Mouse (Mus musculus) liver, embryonic 14.5 days (tissue): ENCODE results near the gene Cyb561a3. TPM values are rescaled to one million over a fixed set of nuclear protein-coding genes. Genes with fewer than 3 reads are reported as not detected.

Source experiments
- ATAC-seq: fragments of 200-750 bp; cut with Nextera tagmentation; 2 replicates; pipeline ENCODE4 v1.8.0; 2017; ENCODE audit warnings: moderate number of reproducible peaks, mild to moderate bottlenecking, moderate library complexity; ENCODE audit not compliant: insufficient read depth
- DNase-seq, 3 experiments: peaks; one replicate each; pipeline ENCODE4 v3.0.0-alpha.2; 2012 to 2013; ENCODE audit warnings: low read depth in 3 of 3, low spot score in 3 of 3
- H3K27ac ChIP-seq: fragments of 300-500 bp; sonication (generic); 2 replicates; pipeline ENCODE4 v1.5.1; 2014; ENCODE audit warnings: moderate library complexity, mild to moderate bottlenecking, control low read depth, inconsistent platforms
- H3K27me3 ChIP-seq: fragments of 300-500 bp; sonication (generic); 2 replicates; pipeline ENCODE4 v1.6.1; 2014; ENCODE audit warnings: mild to moderate bottlenecking, low read length, moderate library complexity; ENCODE audit not compliant: control insufficient read depth, insufficient read depth
- H3K36me3 ChIP-seq: fragments of 300-500 bp; sonication (generic); replicated peaks from 2 replicates; pipeline ENCODE4 v1.6.1; 2014; ENCODE audit warnings: low read depth; ENCODE audit not compliant: control insufficient read depth, insufficient read depth
- H3K4me1 ChIP-seq, 2 experiments: fragments of 200-500 bp in 1 of 2; fragments of 300-500 bp in 1 of 2; sonication (generic) in 1 of 2; replicated peaks; 2 replicates each; pipeline ENCODE4 v1.6.1; 2012 to 2014; ENCODE audit warnings: antibody characterized with exemption in 1 of 2, inconsistent platforms in 1 of 2, low read length in 1 of 2; ENCODE audit not compliant: control insufficient read depth in 2 of 2, insufficient read depth in 2 of 2
- H3K4me2 ChIP-seq: fragments of 300-500 bp; sonication (generic); 2 replicates; pipeline ENCODE4 v1.6.1; 2014; ENCODE audit warnings: low read depth, mild to moderate bottlenecking, control low read depth, moderate library complexity
- H3K4me3 ChIP-seq, 2 experiments: fragments of 200-500 bp in 1 of 2; fragments of 300-500 bp in 1 of 2; sonication (generic) in 1 of 2; 2 replicates each; pipeline ENCODE4 v1.5.1; 2012 to 2014; ENCODE audit warnings: low read depth in 2 of 2, low read length in 2 of 2, mild to moderate bottlenecking in 2 of 2, control low read depth in 1 of 2, inconsistent platforms in 1 of 2, moderate library complexity in 1 of 2; ENCODE audit not compliant: insufficient read depth in 1 of 2
- H3K9ac ChIP-seq: fragments of 300-500 bp; sonication (generic); replicated peaks from 2 replicates; pipeline ENCODE4 v1.6.1; 2014; ENCODE audit warnings: mild to moderate bottlenecking, control low read depth, moderate library complexity
- H3K9me3 ChIP-seq: fragments of 300-500 bp; sonication (generic); 2 replicates; pipeline ENCODE4 v1.6.1; 2016; ENCODE audit warnings: low read length, mixed read lengths; ENCODE audit not compliant: control insufficient read depth
- CTCF ChIP-seq: IDR thresholded peaks from 2 replicates; pipeline ENCODE4 v1.5.1; 2016; ENCODE audit warnings: antibody characterized with exemption, low read depth, control low read depth
- EP300 ChIP-seq: IDR thresholded peaks from 2 replicates; pipeline ENCODE4 v1.6.1; 2016; ENCODE audit warnings: antibody characterized with exemption, low read depth
- WGBS: fragments of 180-500 bp; shearing (Covaris S2); extraction: QIAGEN DNeasy Blood & Tissue Kit; methylation state at CpG from one replicate; pipeline ENCODE4 v1.1.7; 2014; ENCODE audit not compliant: insufficient replicate concordance; 5-methylcytosine and 5-hydroxymethylcytosine counted together
- polyA plus RNA-seq, 2 experiments: library from polyadenylated mRNA; depleted of rRNA in 1 of 2; stranded (reverse) in 1 of 2; unstranded in 1 of 2; fragments of >200 nt; fragmentation: Nextera tagmentation in 1 of 2; extraction: Ambion mirVana in 1 of 2; gene quantifications; 2 replicates each; pipeline versions ENCODE4 v1.2.1 to v1.2.3; 2012 to 2014

The Cyb561a3 gene
- polyA plus RNA-seq, 2 experiments: 9.5 to 11.0 TPM

- DNase-seq: no peak
- WGBS: 39% methylated on average over 3 of the region's 3 CpGs
- peaks cover 11 to 19% of the 10 kb centered on the region in 2 experiments for H3K4me1 ChIP-seq
- no peaks in the 10 kb centered on the region for H3K9me3 ChIP-seq
- TF ChIP-seq EP300: no peak
- no peak for TF ChIP-seq CTCF
- no peak for ATAC-seq
- H3K9ac ChIP-seq: no peak overlapping the region
- H3K27ac ChIP-seq: no peak overlapping the region
- H3K4me3 ChIP-seq: no peak overlapping the region
- no peaks in the 10 kb centered on the region for H3K36me3 ChIP-seq
- H3K27me3 ChIP-seq: no peaks in the 10 kb centered on the region
- H3K4me2 ChIP-seq: no peak overlapping the region
Measured at GRCm38 (mm10) chr19:10580761-10581160, 3.8 kb downstream of the Cyb561a3 start.

GRCm38 (mm10) chr19:10581984-10582383, 5.0 kb downstream of the Cyb561a3 start:
- WGBS: 75% methylated on average over 6 of the region's 6 CpGs
- Histone ChIP-seq H3K36me3 (no peaks in the 10 kb centered on the region), H3K4me3 (no peak overlapping the region), H3K9ac (no peak overlapping the region), H3K4me2 (no peak overlapping the region), H3K27ac (no peak overlapping the region), H3K27me3 (no peaks in the 10 kb centered on the region), H3K4me1 (peaks cover 11 to 13% of the 10 kb centered on the region in 2 experiments), H3K9me3 (no peaks in the 10 kb centered on the region)
- ATAC-seq (no peak), DNase-seq (no peak)
- no peak for TF ChIP-seq EP300

- no peak for ATAC-seq
- 59% methylated on average over 7 of the region's 7 CpGs for whole genome bisulfite sequencing
- TF ChIP-seq CTCF (no peak), EP300 (no peak)
Measured at GRCm38 (mm10) chr19:10583550-10584146, 6.7 kb downstream of the Cyb561a3 start.

GRCm38 (mm10) chr19:10585112-10585511, 8.1 kb downstream of the Cyb561a3 start:
- Histone ChIP-seq H3K4me3 (no peak overlapping the region), H3K9me3 (no peaks in the 10 kb centered on the region), H3K4me1 (peaks cover 0 to 6% of the 10 kb centered on the region in 2 experiments; a peak in 2 of 4 replicates), H3K9ac (no peak overlapping the region), H3K27me3 (no peaks in the 10 kb centered on the region), H3K36me3 (no peaks in the 10 kb centered on the region), H3K27ac (no peak overlapping the region), H3K4me2 (no peak overlapping the region)
- 77% methylated on average over 8 of the region's 8 CpGs for WGBS
- ATAC-seq (0 out of 2 replicates have a peak, but pooled peaks have one; percentile 19), DNase-seq (no peak)
- TF ChIP-seq EP300: no peak
- no peak for TF ChIP-seq CTCF

More at GRCm38 (mm10) chr19:10583550-10584146, 6.7 kb downstream of the Cyb561a3 start:
- Histone ChIP-seq H3K36me3 (no peaks in the 10 kb centered on the region), H3K4me3 (no peak overlapping the region), H3K9me3 (no peaks in the 10 kb centered on the region), H3K4me1 (peaks cover under 1 to 5% of the 10 kb centered on the region in 2 experiments; a peak in 3 of 4 replicates), H3K27me3 (no peaks in the 10 kb centered on the region), H3K4me2 (no peak overlapping the region), H3K9ac (no peak overlapping the region), H3K27ac (no peak overlapping the region)
- no peak for DNase-seq

- H3K4me2 ChIP-seq: no peak overlapping the region
- no peak overlapping the region for H3K27ac ChIP-seq
- peaks cover 0 to 6% of the 10 kb centered on the region in 2 experiments; a peak in 2 of 4 replicates for H3K4me1 ChIP-seq
- TF ChIP-seq CTCF: no peak
- no peak for TF ChIP-seq EP300
- DNase-seq (no peak), ATAC-seq (no peak)
- H3K9me3 ChIP-seq: no peaks in the 10 kb centered on the region
- 67% methylated on average over 8 of the region's 8 CpGs for WGBS
- no peak overlapping the region for H3K9ac ChIP-seq
- no peaks in the 10 kb centered on the region for H3K36me3 ChIP-seq
- H3K4me3 ChIP-seq: no peak overlapping the region
- no peaks in the 10 kb centered on the region for H3K27me3 ChIP-seq
Measured at GRCm38 (mm10) chr19:10587231-10587630, 10.3 kb downstream of the Cyb561a3 start.
